Mouse (Mus musculus) kidney, adult 18-20 months (tissue): ENCODE data around the gene Gnat1.

Experiments used
- DNase-seq: peaks from one replicate; pipeline ENCODE4 v3.0.0; 2021

The Gnat1 gene

GRCm38 (mm10) chr9:107679501-107679900 is at the start of gene Gnat1:
Gene Gnat1, minus strand, starts transcription at chr9:107679712.
- no peak for DNase-seq

GRCm38 (mm10) chr9:107728919-107729670 is 49.6 kb upstream of the Gnat1 start:
- no peak for DNase-seq

GRCm38 (mm10) chr9:107727041-107727440 is 47.5 kb upstream of the Gnat1 start:
- peak; percentile 45 for DNase-seq

- DNase-seq = no peak
Observed at GRCm38 (mm10) chr9:107724796-107725195, 45.3 kb upstream of the Gnat1 start.

GRCm38 (mm10) chr9:107723794-107724531 is 44.5 kb upstream of the Gnat1 start:
- DNase-seq = peak; percentile 70

- DNase-seq = no peak
Observed at GRCm38 (mm10) chr9:107723292-107723691, 43.8 kb upstream of the Gnat1 start.

GRCm38 (mm10) chr9:107718781-107719540 is 39.4 kb upstream of the Gnat1 start:
- no peak for DNase-seq

- DNase-seq = no peak
Observed at GRCm38 (mm10) chr9:107716951-107717350, 37.4 kb upstream of the Gnat1 start.

GRCm38 (mm10) chr9:107715632-107716031 is 36.1 kb upstream of the Gnat1 start:
- no peak for DNase-seq

- DNase-seq = peak; percentile 67
Observed at GRCm38 (mm10) chr9:107714221-107714952, 34.9 kb upstream of the Gnat1 start.

GRCm38 (mm10) chr9:107709697-107710483 is 30.4 kb upstream of the Gnat1 start, which contains the start of gene Sema3f:
Gene Sema3f, minus strand, starts transcription at chr9:107710475.
- DNase-seq = peak; percentile 90

GRCm38 (mm10) chr9:107709096-107709696 is 29.7 kb upstream of the Gnat1 start:
- no peak for DNase-seq

- DNase-seq = no peak
Observed at GRCm38 (mm10) chr9:107708439-107709095, 29.1 kb upstream of the Gnat1 start.

- no peak for DNase-seq
Observed at GRCm38 (mm10) chr9:107707701-107708438, 28.4 kb upstream of the Gnat1 start.

GRCm38 (mm10) chr9:107706781-107707211 is 27.3 kb upstream of the Gnat1 start:
- no peak for DNase-seq

GRCm38 (mm10) chr9:107703337-107704122 is 24.0 kb upstream of the Gnat1 start:
- no peak for DNase-seq

GRCm38 (mm10) chr9:107702606-107703185 is 23.2 kb upstream of the Gnat1 start:
- no peak for DNase-seq

GRCm38 (mm10) chr9:107701594-107701993 is 22.1 kb upstream of the Gnat1 start:
- DNase-seq = peak; percentile 73

- no peak for DNase-seq
Observed at GRCm38 (mm10) chr9:107700114-107700571, 20.6 kb upstream of the Gnat1 start.
